ENCODE assay signal across 17 mouse cellular contexts in the genomic region with DNA sequence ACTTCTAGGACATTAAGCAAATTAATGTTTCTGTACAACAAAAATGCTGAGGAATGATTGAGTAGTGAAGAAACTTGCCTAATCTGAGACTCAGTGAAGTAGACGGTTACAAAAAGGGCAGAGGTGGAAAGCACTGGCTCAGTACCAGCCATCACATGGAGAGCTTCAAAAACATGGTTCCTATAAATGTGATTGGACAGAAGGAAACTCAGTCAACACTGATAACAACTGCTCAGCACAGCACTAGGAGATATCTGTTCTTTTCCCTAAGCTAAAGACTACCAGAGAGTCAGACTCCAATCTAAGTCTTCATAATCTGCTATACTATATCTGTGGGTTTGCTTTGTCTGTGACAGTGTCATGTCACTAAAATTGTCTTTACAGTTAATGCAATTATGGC. TPM values are rescaled to one million over a fixed set of nuclear protein-coding genes. Genes with fewer than 3 reads are reported as not detected.
"Had no signal": no experiment of that assay in that cellular context is flagged by ENCODE, and none has a peak within 500 bp of the region (broad histone marks: within the 10 kb centered on the region; RNA-seq: fewer than 3 reads in every experiment).

No protein-coding gene starts in this region.

- H3K4me2 ChIP-seq: neural tube, embryonic 13.5 days; neural tube, embryonic 15.5 days; stomach, embryonic 15.5 days had no signal

- DNase-seq: retina, postnatal 1 day; right cerebral cortex, adult 18-20 months; right cerebral cortex, postnatal 14 days; right cerebral cortex, postnatal 25 days; right cerebral cortex, postnatal 4 days; spleen, adult 18-20 months; thymus, adult 18-20 months; thymus, adult 2 months; thymus, postnatal 14 days; thymus, postnatal 25 days; thymus, postnatal 36 days; thymus, postnatal 4 days had no signal

- H3K27me3 ChIP-seq: neural tube, embryonic 13.5 days; neural tube, embryonic 15.5 days; stomach, embryonic 15.5 days had no signal

- H3K9me3 ChIP-seq: neural tube, embryonic 13.5 days; neural tube, embryonic 15.5 days; stomach, embryonic 15.5 days had no signal

- H3K27ac ChIP-seq: neural tube, embryonic 13.5 days; neural tube, embryonic 15.5 days; stomach, embryonic 15.5 days; stomach, postnatal 0 days had no signal

- H3K4me3 ChIP-seq: neural tube, embryonic 13.5 days; neural tube, embryonic 15.5 days; stomach, embryonic 15.5 days had no signal

- H3K9ac ChIP-seq: neural tube, embryonic 13.5 days; neural tube, embryonic 15.5 days; stomach, embryonic 15.5 days had no signal

- H3K4me1 ChIP-seq: neural tube, embryonic 13.5 days; neural tube, embryonic 15.5 days; stomach, embryonic 15.5 days had no signal

- H3K36me3 ChIP-seq: neural tube, embryonic 13.5 days; neural tube, embryonic 15.5 days; stomach, embryonic 15.5 days had no signal

RNA-seq across cellular contexts. Expression of a gene that starts 25.2 kb away (rescaled TPM):
- polyA plus RNA-seq: testis, adult 2 months had no signal
